Mouse (Mus musculus) hindbrain, embryonic 11.5 days (tissue): ENCODE measurements at regions not wholly inside any gene's neighbourhood (a gene's known extent, or its start where the extent isn't known, plus 50 kb on each side); places are given as distances from the start of the nearest gene placed in this dataset.

Source experiments
- ATAC-seq: fragments of 200-750 bp; cut with Nextera tagmentation; 2 replicates; pipeline ENCODE4 v1.8.0; 2017; ENCODE audit warnings: mild to moderate bottlenecking, moderate TSS enrichment, moderate library complexity; ENCODE audit not compliant: low FRiP score
- DNase-seq: peaks from one replicate; pipeline ENCODE4 v3.0.0-alpha.2; 2015; ENCODE audit warnings: low spot score
- H3K27ac ChIP-seq: fragments of 300-500 bp; sonication (generic); 2 replicates; pipeline ENCODE4 v1.5.1; 2014; ENCODE audit warnings: mild to moderate bottlenecking, low read depth, low read length
- H3K27me3 ChIP-seq: fragments of 300-500 bp; sonication (generic); 2 replicates; pipeline ENCODE4 v1.6.1; 2014; ENCODE audit warnings: mild to moderate bottlenecking, low read length, moderate library complexity, mixed read lengths; ENCODE audit not compliant: control insufficient read depth, insufficient read depth
- H3K36me3 ChIP-seq: fragments of 300-500 bp; sonication (generic); 2 replicates; pipeline ENCODE4 v1.6.1; 2014; ENCODE audit warnings: mild to moderate bottlenecking, low read length, moderate library complexity, mixed read lengths; ENCODE audit not compliant: control insufficient read depth, insufficient read depth
- H3K4me1 ChIP-seq: fragments of 300-500 bp; sonication (generic); replicated peaks from 2 replicates; pipeline ENCODE4 v1.6.1; 2014; ENCODE audit warnings: low read length, mixed read lengths; ENCODE audit not compliant: control insufficient read depth, insufficient read depth
- H3K4me2 ChIP-seq: fragments of 300-500 bp; sonication (generic); replicated peaks from 2 replicates; pipeline ENCODE4 v1.6.1; 2014; ENCODE audit warnings: mild to moderate bottlenecking, low read depth, low read length
- H3K4me3 ChIP-seq: fragments of 300-500 bp; sonication (generic); 2 replicates; pipeline ENCODE4 v1.5.1; 2014; ENCODE audit warnings: low read depth, low read length
- H3K9ac ChIP-seq: fragments of 300-500 bp; sonication (generic); 2 replicates; pipeline ENCODE4 v1.6.1; 2014; ENCODE audit warnings: low read depth, low read length
- H3K9me3 ChIP-seq: fragments of 300-500 bp; sonication (generic); 2 replicates; pipeline ENCODE4 v1.6.1; 2016; ENCODE audit warnings: low read length; ENCODE audit not compliant: control insufficient read depth
- WGBS: fragments of 180-500 bp; shearing (Covaris S2); extraction: QIAGEN DNeasy Blood & Tissue Kit; methylation state at CpG from one replicate; pipeline ENCODE4 v1.1.7; 2014; 5-methylcytosine and 5-hydroxymethylcytosine counted together

DNA sequence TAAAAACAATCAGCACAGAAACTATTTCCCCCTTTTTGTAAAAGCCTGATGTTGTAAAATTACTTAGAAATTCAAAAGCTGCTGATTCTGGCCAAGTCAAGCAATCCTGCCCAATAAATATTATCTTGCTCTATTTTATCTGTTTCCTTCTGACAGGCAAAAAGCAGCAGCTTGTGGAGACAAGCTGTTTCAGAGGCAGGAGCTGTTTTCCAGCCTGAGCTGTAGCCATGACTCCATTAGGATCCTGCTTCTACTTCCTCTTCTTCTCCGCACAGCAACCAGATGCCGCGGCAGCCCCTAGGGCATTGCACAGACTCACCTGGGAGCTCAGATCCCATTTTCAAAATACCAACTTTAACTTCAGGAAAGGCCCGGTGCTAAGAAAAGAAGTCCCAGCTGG lies 774.8 kb downstream of the Ryr2 start:
- DNase-seq (no peak), ATAC-seq (no peak)
- Histone ChIP-seq H3K27me3 (no peaks in the 10 kb centered on the region), H3K9me3 (no peaks in the 10 kb centered on the region), H3K36me3 (no peaks in the 10 kb centered on the region), H3K4me3 (no peak overlapping the region), H3K4me1 (no peaks in the 10 kb centered on the region), H3K9ac (no peak overlapping the region), H3K27ac (no peak overlapping the region), H3K4me2 (no peak overlapping the region)
- WGBS: 93% methylated on average over 4 of the region's 4 CpGs

DNA sequence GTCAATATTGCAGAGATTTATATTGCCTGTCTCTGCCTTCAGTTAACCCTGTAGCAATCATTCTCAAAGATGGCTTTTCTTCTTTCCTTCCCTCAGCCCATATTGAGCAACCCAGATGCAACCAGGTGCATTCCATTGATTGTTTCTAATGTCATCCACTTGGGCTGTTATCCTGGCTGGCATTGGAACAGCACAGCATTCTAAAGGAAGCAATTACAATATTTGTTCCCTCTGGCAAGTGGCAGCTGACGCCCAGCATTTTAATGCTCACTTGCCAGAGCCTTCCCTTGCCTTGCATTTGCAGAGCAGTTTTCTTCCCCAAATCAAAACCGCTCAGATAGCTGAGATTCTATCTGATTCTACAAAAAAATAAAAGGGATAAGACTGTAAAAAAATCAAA lies 798.0 kb downstream of the Ryr2 start:
- H3K9me3 ChIP-seq: no peaks in the 10 kb centered on the region
- no peak overlapping the region for H3K4me2 ChIP-seq
- no peak overlapping the region for H3K27ac ChIP-seq
- H3K9ac ChIP-seq: no peak overlapping the region
- no peaks in the 10 kb centered on the region for H3K36me3 ChIP-seq
- ATAC-seq (no peak), DNase-seq (no peak)
- H3K4me3 ChIP-seq: no peak overlapping the region
- H3K4me1 ChIP-seq: no peaks in the 10 kb centered on the region
- whole genome bisulfite sequencing: 80% methylated on average over 2 of the region's 2 CpGs
- no peaks in the 10 kb centered on the region for H3K27me3 ChIP-seq

DNA sequence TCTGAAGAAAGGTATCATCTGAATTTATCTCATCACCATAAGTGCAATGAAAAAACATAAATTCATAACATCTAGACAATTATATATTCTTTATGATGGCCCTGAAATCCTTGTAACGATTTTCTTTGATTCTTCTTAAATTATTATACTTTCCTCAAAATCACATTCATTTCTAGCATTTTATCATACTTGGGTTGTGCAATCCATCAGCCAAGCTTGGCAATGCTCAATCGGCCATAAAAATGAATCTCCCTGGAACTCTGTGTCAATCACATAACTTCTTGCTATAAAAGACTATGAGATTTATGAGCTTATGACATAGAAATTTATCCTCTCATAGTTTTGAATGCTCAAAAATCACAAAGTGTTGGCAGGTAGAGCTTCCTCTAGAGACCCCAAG lies 811.3 kb downstream of the Ryr2 start:
- no peak overlapping the region for H3K4me2 ChIP-seq
- H3K4me1 ChIP-seq: no peaks in the 10 kb centered on the region
- DNase-seq (no peak), ATAC-seq (no peak)
- WGBS: 89% methylated on average over 2 of the region's 2 CpGs
- H3K9ac ChIP-seq: no peak overlapping the region
- H3K36me3 ChIP-seq: no peaks in the 10 kb centered on the region
- H3K27me3 ChIP-seq: no peaks in the 10 kb centered on the region
- H3K4me3 ChIP-seq: no peak overlapping the region
- no peak overlapping the region for H3K27ac ChIP-seq
- no peaks in the 10 kb centered on the region for H3K9me3 ChIP-seq

DNA sequence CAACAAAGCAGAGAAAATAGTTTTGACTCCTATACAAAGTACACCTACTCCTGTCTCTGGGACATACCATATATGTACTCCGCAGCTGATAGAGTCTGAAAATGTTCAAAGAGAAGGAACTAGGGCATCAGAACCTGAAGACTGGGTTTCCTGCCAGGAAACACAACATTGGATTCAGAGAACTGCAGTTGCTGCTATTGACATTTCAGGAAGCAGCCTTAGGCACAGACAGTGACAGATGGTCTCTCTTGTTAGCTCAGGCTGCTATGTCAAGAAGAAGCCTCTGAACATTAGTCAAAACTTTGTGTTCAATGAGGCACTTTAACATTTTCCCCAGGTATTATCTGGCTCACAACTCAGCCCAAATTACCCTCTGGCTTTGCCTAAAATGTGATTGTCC lies 812.1 kb downstream of the Ryr2 start:
- no peak overlapping the region for H3K27ac ChIP-seq
- no peaks in the 10 kb centered on the region for H3K4me1 ChIP-seq
- H3K36me3 ChIP-seq: no peaks in the 10 kb centered on the region
- no peak overlapping the region for H3K9ac ChIP-seq
- no peak overlapping the region for H3K4me2 ChIP-seq
- H3K9me3 ChIP-seq: no peaks in the 10 kb centered on the region
- no peaks in the 10 kb centered on the region for H3K27me3 ChIP-seq
- DNase-seq (no peak), ATAC-seq (no peak)
- WGBS: 87% methylated on average over 1 of the region's 1 CpGs
- H3K4me3 ChIP-seq: no peak overlapping the region

DNA sequence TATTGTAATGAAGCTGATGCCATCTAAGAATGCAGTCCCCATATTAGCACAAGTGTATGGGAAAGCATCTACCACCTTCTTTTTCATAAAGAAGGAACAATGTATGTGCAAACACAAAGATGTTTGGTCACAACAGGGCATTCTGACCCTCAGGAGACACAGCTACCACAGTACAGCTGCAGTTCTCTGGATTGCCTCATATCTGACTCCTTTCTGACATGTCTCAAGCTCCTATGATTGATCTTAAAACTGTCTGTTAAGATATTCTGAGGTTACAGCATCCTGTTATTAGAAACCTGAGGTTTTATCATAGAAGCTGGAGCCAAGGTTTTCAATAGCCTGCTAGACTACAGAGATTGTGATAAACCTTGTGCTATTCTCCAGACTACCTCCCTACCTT lies 813.0 kb downstream of the Ryr2 start:
- H3K9ac ChIP-seq: no peak overlapping the region
- no peak overlapping the region for H3K27ac ChIP-seq
- no peaks in the 10 kb centered on the region for H3K4me1 ChIP-seq
- H3K4me2 ChIP-seq: no peak overlapping the region
- no peak overlapping the region for H3K4me3 ChIP-seq
- no peaks in the 10 kb centered on the region for H3K9me3 ChIP-seq
- no peak for DNase-seq
- no peaks in the 10 kb centered on the region for H3K27me3 ChIP-seq
- H3K36me3 ChIP-seq: no peaks in the 10 kb centered on the region
- ATAC-seq: no peak

DNA sequence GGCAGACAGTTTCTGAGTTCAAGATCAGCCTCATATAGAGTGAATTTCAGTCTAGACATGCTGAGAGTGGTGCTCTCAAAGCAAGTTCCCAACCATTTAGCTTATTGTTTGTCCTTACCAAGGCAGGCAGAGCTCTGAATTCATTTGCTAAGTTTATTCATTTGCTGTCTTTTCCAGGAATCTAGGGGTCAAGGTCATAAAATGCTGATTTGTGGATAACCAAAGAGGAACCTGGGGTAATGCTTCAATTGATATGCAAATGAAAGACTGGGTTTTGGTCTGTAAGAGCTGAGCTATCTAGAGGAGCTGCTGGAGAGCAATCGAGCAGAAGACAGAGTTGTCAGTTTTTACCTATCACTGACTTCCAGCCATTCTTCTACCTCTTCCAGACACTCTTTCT lies 832.8 kb downstream of the Ryr2 start:
- H3K4me3 ChIP-seq: no peak overlapping the region
- H3K36me3 ChIP-seq: no peaks in the 10 kb centered on the region
- no peak for ATAC-seq
- H3K4me1 ChIP-seq: no peaks in the 10 kb centered on the region
- no peak for DNase-seq
- no peak overlapping the region for H3K4me2 ChIP-seq
- H3K9me3 ChIP-seq: no peaks in the 10 kb centered on the region
- H3K27me3 ChIP-seq: no peaks in the 10 kb centered on the region
- no peak overlapping the region for H3K9ac ChIP-seq
- H3K27ac ChIP-seq: no peak overlapping the region
- WGBS: 19% methylated on average over 1 of the region's 1 CpGs

DNA sequence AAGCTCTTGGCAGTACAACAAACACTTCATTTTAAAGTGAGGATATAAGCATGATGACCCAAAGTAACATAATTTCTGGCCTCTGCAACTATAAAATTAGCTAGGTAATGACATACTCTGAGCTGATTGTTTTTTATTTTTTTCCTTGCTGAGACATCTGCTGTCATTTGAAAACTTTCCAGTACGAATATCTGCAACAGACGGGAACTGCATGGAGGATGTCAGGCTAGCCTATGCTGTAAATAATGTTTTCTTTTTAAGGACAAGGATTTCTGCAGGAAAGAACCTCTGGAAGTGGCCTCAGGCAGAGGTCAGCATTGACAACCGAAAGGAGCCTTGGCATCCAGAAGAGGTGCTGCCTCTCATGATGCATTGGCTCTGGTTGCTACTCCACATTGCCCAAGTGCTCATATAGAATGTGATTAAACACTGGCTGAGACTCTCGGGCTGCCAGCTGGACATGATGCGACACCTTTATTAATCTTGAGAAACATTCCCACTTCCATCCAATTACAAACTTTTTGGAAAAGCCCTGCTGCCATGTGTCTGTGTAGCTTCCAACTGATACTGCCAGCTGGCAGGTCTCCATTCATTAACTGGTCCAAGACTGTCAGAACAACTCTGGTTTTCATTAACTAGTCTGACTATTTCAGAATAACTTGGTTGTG lies 837.9 kb downstream of the Ryr2 start:
- Histone ChIP-seq H3K9me3 (no peaks in the 10 kb centered on the region), H3K27me3 (no peaks in the 10 kb centered on the region), H3K4me3 (no peak overlapping the region), H3K27ac (no peak overlapping the region), H3K9ac (no peak overlapping the region), H3K36me3 (no peaks in the 10 kb centered on the region), H3K4me2 (no peak overlapping the region), H3K4me1 (no peaks in the 10 kb centered on the region)
- no peak for ATAC-seq
- DNase-seq: no peak
- 84% methylated on average over 5 of the region's 5 CpGs for WGBS

DNA sequence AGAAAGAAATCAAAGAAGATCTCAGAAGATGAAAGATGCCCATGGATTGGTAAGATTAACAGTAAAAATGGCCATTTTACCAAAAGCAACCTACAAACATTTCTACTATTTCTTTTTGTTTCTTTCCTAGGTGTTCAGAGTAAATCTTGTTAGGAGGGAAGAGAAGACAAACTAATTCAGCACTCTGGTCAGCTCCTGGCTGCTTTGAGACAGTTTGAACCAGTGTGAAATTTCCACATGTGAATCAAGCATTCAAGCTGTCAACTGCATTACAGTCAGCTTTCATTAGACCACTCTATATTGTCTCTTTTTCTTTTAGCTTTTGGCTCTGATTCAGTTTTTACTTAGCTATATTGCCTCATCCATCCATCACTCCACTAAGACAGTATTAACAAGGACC lies 859.2 kb downstream of the Ryr2 start:
- Histone ChIP-seq H3K4me3 (no peak overlapping the region), H3K36me3 (no peaks in the 10 kb centered on the region), H3K27me3 (no peaks in the 10 kb centered on the region), H3K4me1 (no peaks in the 10 kb centered on the region), H3K9ac (no peak overlapping the region), H3K4me2 (no peak overlapping the region), H3K9me3 (no peaks in the 10 kb centered on the region), H3K27ac (no peak overlapping the region)
- peak; percentile 42 for DNase-seq
- ATAC-seq: no peak

DNA sequence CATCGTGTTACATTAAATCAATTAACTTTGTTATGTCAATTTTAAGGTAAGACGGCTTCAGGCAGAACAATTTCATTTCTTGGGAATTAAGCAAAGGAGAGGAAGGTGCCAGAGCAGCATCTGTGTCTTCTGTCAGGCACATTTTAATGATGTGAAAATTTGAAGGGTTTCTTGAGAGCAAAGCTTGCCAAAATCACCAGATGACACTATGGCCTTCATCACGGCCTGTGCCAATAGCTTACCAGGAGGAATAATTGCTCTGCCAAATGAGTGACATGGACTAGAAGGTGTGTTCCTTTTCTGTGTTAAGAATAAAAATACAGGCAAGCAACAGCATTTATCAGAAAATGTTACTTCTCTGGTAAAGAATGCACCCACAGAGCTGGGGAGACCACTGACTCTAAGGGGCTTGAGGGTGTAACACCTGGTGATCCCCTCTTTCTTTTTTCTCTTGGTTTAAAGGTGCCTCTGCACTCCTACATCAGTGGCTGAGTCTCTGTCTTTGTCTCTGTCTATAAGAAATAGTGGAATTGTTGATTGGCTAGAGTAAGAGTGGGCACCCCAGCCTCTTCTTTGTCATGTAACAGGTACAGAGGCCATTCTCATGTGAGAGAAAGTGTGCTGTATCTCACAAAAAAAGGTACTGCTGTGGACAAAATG lies 856.2 kb upstream of the Chrm3 start:
- no peak overlapping the region for H3K4me2 ChIP-seq
- WGBS: 87% methylated on average over 3 of the region's 3 CpGs
- DNase-seq: no peak
- H3K4me3 ChIP-seq: no peak overlapping the region
- no peak overlapping the region for H3K9ac ChIP-seq
- ATAC-seq: no peak
- no peaks in the 10 kb centered on the region for H3K27me3 ChIP-seq
- no peaks in the 10 kb centered on the region for H3K4me1 ChIP-seq
- H3K36me3 ChIP-seq: no peaks in the 10 kb centered on the region
- no peak overlapping the region for H3K27ac ChIP-seq
- no peaks in the 10 kb centered on the region for H3K9me3 ChIP-seq
